Mouse (Mus musculus) liver, postnatal 0 days (tissue): ENCODE measurements at regions not wholly inside any gene's neighbourhood (a gene's known extent, or its start where the extent isn't known, plus 50 kb on each side); places are given as distances from the start of the nearest gene placed in this dataset.

ENCODE experiments used
- CTCF ChIP-seq: sonication (generic); IDR thresholded peaks from 2 replicates; pipeline ENCODE4 v1.5.1; 2016; ENCODE audit warnings: antibody characterized with exemption, low read depth
- EP300 ChIP-seq: IDR thresholded peaks from 2 replicates; pipeline ENCODE4 v1.6.1; 2016; ENCODE audit warnings: antibody characterized with exemption, low read depth, mild to moderate bottlenecking

DNA sequence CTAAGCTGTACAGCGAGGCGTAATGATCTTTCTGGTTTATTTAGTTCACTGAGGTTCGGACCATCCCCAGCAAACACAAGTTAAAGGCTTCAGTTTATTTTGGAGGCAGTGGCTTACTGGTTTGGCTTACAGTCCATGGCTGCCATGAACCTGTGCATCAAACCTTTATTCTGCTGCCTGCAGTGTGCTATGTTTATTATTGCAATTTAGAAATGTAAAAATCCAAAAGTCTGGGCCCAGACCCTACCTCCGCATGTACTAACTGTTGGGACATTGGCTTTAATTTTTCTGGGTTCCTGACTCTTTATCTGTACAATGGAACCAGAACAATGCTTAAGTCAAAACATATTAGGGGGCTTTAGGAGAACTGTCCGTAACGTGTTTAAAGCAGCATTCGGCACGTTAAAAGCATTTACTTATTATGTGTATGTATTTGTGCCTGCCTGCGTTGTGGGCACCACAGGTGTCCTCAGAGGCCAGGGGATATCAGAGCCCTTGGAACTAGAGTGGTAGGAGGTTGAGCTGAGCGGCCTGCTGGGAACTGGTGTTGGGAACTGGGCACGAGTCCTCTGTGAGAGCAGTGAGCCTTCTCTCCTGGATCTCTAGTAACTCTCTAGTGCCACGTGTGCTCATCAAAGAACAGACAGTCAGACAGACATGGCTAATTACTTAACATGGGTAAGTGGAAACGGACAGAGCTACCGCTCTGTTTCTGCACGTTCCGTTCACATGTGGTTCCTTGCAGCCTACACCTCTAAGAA, 53.1 kb upstream of the Hbs1l start:
- no peak for TF ChIP-seq CTCF
- TF ChIP-seq EP300 = no peak
